Mouse (Mus musculus) layer of hippocampus, adult 6 months (tissue): ENCODE measurements around the gene Dock6. TPM values are rescaled to one million over a fixed set of nuclear protein-coding genes. Genes with fewer than 3 reads are reported as not detected.

Experiments used
- long read RNA-seq, 2 experiments: library from polyadenylated mRNA; unstranded; transcript quantifications; one replicate each; pipeline ENCODE4 v2.0.0; 2019 to 2020
- microRNA-seq: library from miRNA; unstranded; fragments of <30 nt; microRNA quantifications from one replicate; pipeline ENCODE4 v1.2.0, GENCODE M21; 2020
- polyA plus RNA-seq: library from polyadenylated mRNA; unstranded; fragments of <200 nt; fragmentation: Nextera tagmentation; gene quantifications from 2 replicates; pipeline ENCODE4 v1.2.3, GENCODE M21; 2021

Gene Dock6
- 3.6 and 4.1 TPM in 2 replicates for polyA plus RNA-seq
- long read RNA-seq, experiment 1, partial matches to known transcripts = 0 of 7 reads
- long read RNA-seq, experiment 1, other reads (novel, unspliced or antisense) = 6 of 7 reads
- long read RNA-seq, experiment 2, partial matches to known transcripts = 2 of 8 reads
- long read RNA-seq, experiment 2, other reads (novel, unspliced or antisense) = 6 of 8 reads

DNA sequence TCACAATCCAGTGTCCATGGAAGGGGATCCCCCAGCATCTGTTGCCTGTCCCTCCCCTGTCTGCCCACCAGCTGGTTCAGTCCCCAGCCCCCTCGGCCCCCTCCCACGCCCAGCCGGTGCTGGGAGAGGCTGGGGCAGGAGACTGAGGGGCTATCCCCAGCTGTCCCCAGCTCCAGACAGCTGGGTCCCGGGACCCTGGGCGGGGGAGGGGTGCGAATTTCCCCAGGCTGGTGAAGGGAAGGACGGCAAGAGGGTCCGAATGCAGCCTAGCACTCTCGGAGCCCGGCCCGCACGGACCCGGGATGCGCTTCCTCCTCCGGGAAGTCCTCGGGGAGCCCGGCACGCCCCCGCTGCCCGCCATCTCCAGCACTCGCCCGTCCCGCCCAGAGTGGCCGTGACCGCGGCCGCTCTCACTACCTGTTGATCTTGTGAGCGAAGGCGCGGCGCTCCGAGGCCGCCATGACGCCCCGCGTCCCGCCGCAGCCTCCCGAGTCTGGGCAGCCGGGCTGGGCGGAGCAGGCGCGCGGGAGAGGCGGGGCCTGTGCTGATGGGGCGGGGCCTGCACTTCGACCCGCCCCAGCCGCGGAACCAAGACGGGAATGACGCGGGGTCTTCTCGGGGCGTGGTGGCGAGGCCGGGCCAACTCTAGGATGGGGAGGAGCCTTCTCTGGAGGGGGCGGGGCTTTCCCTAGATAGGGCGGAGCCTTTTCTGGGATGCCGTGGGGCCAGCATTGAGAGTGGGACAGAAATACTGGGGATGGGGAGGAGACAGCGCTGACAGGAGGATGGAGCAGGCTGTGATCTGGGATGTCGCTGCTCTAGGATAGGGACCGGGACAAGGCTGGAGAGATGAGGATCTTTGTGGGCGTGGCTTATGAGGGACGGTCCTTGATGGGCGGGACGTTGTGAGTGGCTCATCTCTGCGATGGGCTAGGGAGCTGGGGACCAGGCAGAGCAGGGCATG, at the start of gene Dock6:
TSS of gene Dock6 (minus strand) at position 508 of the 964 bp plus-strand sequence.

DNA sequence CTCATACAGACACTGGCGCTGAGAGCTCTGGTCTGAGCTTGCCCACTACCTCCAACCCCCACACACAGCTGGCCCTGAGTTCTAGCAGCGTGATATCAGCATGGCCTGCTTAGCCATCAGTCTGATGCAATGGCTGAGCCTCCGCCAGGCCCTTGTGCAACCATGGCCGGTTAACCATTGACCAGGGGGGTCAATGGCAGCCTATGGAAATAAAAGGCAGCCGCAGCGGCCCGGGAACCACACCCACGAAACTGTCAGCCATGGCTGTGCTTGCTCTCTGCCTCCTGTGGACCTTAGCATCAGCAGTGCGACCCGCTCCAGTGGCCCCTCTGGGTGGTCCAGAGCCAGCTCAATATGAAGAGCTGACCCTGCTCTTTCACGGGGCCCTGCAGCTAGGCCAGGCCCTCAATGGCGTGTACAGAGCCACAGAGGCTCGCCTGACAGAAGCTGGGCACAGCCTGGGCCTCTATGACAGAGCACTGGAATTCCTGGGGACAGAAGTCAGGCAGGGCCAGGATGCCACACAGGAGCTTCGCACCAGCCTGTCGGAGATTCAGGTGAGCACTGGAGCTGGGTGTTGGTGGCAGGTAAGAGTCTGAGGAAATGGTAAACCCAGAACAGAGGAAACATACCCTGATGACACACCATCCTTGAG, 17.1 kb downstream of the Dock6 start, which contains the start of gene Angptl8:
TSS of gene Angptl8 (plus strand) at position 253 of the 655 bp plus-strand sequence.

DNA sequence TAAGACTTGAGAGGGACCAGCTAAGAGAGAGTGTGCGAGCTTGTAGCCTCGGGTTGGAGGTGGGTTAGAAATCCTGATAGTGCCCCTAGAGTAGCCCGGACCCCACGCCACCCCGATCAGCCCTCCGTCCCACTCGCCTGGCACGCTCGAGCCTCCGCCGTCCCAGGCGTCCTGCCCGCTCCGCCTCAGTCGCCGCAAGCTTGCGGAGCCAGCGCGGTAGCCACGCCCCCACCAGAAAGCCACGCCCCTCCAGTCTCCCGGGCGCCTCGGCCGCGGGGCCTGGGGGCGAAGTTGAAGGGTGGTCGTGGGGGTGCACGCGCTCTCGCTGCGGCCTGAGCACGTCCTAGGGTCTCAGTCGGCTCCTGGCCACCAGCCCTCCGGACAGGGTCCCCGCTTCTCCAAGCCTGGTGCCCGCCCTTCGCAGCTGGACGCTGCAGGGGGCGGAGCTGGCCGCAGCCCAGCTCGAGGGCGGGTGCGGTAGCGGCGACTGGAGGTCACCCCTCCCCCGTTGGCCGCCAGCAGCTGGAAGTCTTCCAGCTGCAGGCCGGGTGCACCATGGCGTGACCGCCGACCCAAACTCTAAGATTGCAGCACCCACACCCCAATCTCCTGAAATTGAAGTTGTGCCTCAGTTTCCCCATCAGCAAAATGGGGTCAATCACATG, 54.0 kb downstream of the Dock6 start, which contains the start of gene Kank2:
TSS of gene Kank2 (minus strand) at position 400 of the 665 bp plus-strand sequence.

DNA sequence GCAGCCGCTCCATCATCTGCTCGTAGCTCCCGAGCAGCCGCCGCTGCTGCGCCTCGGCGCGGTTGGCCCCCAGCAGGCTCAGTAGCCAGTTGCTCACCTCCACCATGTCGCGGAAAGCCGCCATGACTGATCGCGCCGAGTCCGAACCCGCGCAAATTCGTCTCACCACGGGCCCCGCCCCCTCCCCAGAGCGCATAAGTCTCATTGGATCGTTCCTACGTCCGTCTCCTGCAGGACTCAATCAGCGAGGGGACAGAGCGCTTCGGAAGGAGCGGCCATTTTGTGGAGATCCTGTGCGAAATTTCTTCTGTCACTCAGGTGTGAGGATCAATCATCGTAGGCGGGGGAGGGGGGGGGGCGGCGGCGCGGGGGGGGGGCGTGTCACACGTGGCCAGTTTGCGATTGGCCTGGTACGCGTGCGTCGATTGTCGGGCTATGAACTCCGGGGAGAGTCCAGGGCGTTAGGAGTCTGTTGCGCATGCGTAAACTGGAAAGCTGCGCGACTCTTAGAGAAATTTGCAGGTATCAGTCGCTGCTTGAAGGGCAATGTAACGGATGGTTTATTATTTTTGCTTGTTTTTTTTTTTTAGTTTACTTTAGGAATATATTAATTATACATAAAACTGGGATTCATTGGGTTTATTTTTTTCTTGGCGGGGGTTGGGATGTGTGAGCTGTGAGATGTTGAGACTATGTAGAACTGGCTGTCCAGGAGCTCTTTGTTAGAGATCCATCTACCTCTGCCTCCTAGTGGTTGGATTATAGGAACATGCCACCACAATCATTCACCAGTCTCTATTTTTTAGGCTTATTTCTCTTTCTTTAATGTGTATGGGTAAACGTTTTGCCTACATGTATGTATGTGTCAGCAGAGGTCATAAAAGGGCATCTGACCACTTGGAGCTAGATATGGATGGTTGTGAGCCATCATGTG, 92.0 kb downstream of the Dock6 start, which contains the start of gene Spc24:
TSS of gene Spc24 (minus strand) at position 149 of the 934 bp plus-strand sequence.

Small RNAs within 50 kb of the gene (microRNA-seq; reads per million reads assigned to microRNA genes)
- 3.9 reads per million, percentile 13 among the genes with 10 or more reads in this experiment for gene Mir7083

Other genes with a start within 250 kb of the Dock6 start
- gene Smarca4, start 236.5 kb downstream of the Dock6 start, polyA plus RNA-seq = 28.6 and 29.2 TPM in 2 replicates
- gene Ldlr, start 129.2 kb downstream of the Dock6 start, polyA plus RNA-seq = 3.0 and 4.8 TPM in 2 replicates
- 2.6 and 3.9 TPM in 2 replicates for gene Spc24, start 92.3 kb downstream of the Dock6 start, polyA plus RNA-seq
- 2.1 and 2.6 TPM in 2 replicates for gene Kank2, start 53.9 kb downstream of the Dock6 start, polyA plus RNA-seq
- gene Angptl8, start 17.1 kb downstream of the Dock6 start, polyA plus RNA-seq = not detected in 2 replicates
- gene Rab3d, start 65.6 kb upstream of the Dock6 start, polyA plus RNA-seq = 6.9 and 8.5 TPM in 2 replicates
- 6.5 and 6.9 TPM in 2 replicates for gene Ccdc159, start 74.8 kb upstream of the Dock6 start, polyA plus RNA-seq
- gene Tmem205, start 74.9 kb upstream of the Dock6 start, polyA plus RNA-seq = 106 and 126 TPM in 2 replicates
- gene Plppr2, start 84.4 kb upstream of the Dock6 start, polyA plus RNA-seq = 169 and 201 TPM in 2 replicates
- gene Swsap1, start 103.1 kb upstream of the Dock6 start, polyA plus RNA-seq = 11.2 and 11.3 TPM in 2 replicates
- gene Epor, start 110.9 kb upstream of the Dock6 start, polyA plus RNA-seq = 11.1 and 11.4 TPM in 2 replicates
- gene Rgl3, start 136.8 kb upstream of the Dock6 start, polyA plus RNA-seq = 0.82 and 1.1 TPM in 2 replicates
- gene Ccdc151, start 150.0 kb upstream of the Dock6 start, polyA plus RNA-seq = 1.7 and 2.8 TPM in 2 replicates
- gene Prkcsh, start 150.2 kb upstream of the Dock6 start, polyA plus RNA-seq = 26.1 and 29.7 TPM in 2 replicates
- 19.5 and 21.7 TPM in 2 replicates for gene Elavl3, start 199.4 kb upstream of the Dock6 start, polyA plus RNA-seq
- not detected in 2 replicates for gene Gm49318, start 218.6 kb upstream of the Dock6 start, polyA plus RNA-seq
- gene Zfp653, start 218.7 kb upstream of the Dock6 start, polyA plus RNA-seq = 4.0 and 4.4 TPM in 2 replicates
- 59.3 and 59.4 TPM in 2 replicates for gene Ecsit, start 232.8 kb upstream of the Dock6 start, polyA plus RNA-seq
- gene Cnn1, start 246.6 kb upstream of the Dock6 start, polyA plus RNA-seq = 0.40 and 0.72 TPM in 2 replicates